Mouse (Mus musculus) left cerebral cortex, adult 11 months (tissue): ENCODE measurements around the gene Jam2.
A peak's percentile ranks its signal among the peaks of the same experiment; 100 is the strongest.

Experiments
- DNase-seq: peaks from one replicate; pipeline ENCODE4 v3.0.0; 2022; ENCODE audit warnings: low spot score

Jam2 gene

DNA sequence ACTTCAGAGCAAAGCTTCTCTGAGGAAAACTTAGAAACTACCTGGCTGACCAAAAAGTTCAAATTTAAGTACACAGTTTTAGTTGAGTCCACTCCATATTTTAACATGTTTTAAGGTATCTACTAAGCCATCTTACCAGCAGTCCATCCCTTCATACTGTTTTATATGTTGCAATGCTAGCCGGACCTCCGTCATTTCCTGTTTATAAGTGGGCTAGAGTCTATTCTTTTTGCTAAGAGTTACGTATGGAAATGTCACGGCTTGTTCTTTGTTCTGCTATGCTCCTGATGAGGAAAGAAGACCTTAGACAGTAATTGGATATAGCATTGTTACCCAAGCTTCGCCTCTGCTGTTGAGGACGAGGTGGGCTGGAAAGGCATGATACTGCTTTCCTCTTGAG lies 79.6 kb downstream of the Jam2 start:
- DNase-seq, result no peak

DNA sequence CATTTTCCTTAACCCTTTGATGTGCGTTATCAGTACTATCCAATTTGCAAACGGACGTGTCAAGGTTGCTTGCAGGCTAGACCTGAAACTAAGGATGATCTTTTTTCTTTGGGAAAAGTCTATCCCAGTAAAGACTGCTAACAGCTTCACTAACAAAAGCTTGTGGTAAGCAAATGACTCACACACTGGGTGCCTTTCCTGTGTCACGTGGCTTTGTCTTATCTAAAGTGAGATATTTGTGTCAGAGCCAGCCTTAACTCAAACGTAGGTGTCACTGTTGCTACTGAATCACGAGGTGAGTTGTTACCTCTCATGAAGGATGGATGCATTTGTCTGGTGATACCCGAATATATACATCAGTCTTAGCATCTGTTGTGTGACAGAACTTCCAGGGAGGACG lies 90.7 kb downstream of the Jam2 start:
- DNase-seq, result no peak

DNA sequence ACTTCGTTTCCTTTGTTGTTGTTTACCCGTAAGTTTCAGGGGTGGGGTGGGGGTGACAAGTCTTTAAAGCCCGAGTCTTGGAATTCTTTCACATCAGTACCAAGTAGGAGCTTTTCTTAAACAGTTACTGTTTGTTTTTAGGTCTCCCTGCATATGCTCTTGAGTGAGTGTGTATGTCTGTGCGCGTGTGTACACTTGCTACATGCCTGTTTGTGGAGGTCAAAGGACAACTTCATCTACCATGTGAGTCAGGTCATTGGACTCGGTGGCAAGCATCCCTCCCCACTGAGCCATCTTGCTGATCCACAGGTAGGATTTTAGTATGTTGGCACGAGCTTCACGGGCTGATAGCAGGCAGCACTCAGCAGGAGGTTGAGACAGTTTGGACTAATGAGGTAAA lies 99.9 kb downstream of the Jam2 start:
- DNase-seq, result no peak

DNA sequence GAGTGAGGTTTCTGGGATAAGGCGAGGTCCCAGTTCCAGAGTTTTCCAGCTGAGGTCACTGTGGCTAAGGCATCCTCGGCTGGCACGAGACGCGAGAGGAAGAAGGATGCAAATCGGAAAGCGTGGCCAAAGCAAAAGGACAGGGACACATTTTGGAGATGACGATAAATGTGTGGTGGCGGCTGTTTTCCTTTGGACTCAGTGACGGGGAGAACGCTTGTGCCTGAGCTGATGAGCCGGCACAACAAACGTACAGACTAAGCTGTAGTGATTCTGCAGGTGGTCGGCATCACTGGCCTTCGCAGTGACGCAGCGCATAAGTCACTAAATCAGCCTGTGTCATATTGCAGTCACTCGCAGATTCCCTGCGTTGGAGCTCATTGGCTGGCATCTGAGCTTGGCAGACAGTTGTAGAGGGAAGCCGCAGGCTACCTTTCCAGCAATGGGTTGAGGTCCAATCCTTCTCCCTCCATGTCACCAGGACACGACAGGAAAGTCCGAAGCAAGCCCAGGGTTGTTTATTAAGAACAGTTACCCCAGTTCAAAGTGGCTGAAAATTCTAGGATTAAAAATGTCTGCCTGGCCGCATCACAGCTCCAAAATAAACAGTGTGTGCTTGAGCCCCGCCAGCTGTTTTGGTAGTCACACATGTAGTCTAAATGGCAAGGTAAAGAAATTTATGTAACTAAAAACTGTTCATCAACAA lies 101.2 kb downstream of the Jam2 start:
- DNase-seq, result peak; percentile 12
